Mouse (Mus musculus): ENCODE results near the gene Cldnd2. TPM values are rescaled to one million over a fixed set of nuclear protein-coding genes. Genes with fewer than 3 reads are reported as not detected.
"Not testable (repeated sequence)": the region's sequence is repeated elsewhere in the genome, so short reads cannot be mapped to it uniquely, and the experiment has no call there.

The Cldnd2 gene
- polyA plus RNA-seq (2012), result not detected in 2 replicates

DNA sequence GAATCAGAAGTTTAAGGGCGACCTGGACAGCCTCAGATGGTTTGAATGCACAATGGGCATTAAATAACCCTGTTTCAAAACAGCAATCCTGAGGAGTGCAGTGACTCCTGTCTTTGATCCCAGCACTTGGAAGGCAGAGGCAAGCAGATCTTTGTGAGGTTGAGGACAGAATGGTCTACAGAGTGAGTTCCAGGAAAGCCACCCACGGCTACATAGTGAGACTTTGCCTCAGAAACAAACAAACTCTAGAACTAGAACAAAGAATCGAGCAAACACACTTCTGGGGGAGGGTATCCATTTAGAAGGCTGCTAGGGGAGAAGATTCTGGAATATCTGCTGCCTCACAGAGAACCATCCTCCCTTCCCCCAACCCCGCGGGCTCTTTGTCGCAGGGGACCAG is at the start of gene Cldnd2:
TSS of gene Cldnd2 (plus strand) at position 301 of the 400 bp plus-strand sequence.
- no peak within 1 kb of the TSS for H3K4me3 ChIP-seq (replicated peaks)
- TF ChIP-seq GATA1 (IDR thresholded peaks at IDR 0.05; ENCODE audit: low read length), result no peak
- TF ChIP-seq TAL1 (IDR thresholded peaks at IDR 0.05; ENCODE audit: low read length), result no peak
- H3K9me3 ChIP-seq (ENCODE audit: control insufficient read depth, low read length), result no peaks in the 10 kb centered on the region
- H3K36me3 ChIP-seq (ENCODE audit: control insufficient read depth), result no peaks in the 10 kb centered on the region
- no peaks in the 10 kb centered on the region for H3K27me3 ChIP-seq (ENCODE audit: control insufficient read depth)
- peaks cover 31% of the 10 kb centered on the region for H3K4me1 ChIP-seq (ENCODE audit: control insufficient read depth)

GRCm38 (mm10) chr7:43392349-43393121 is 48.0 kb upstream of the Cldnd2 start:
- no peak for TF ChIP-seq TAL1 (IDR thresholded peaks at IDR 0.05; ENCODE audit: low read length)
- Histone ChIP-seq H3K27me3 (ENCODE audit: control insufficient read depth) (no peaks in the 10 kb centered on the region), H3K4me3 (replicated peaks) (no peak overlapping the region), H3K9me3 (ENCODE audit: control insufficient read depth, low read length) (no peaks in the 10 kb centered on the region), H3K4me1 (ENCODE audit: control insufficient read depth) (no peaks in the 10 kb centered on the region), H3K36me3 (ENCODE audit: control insufficient read depth) (no peaks in the 10 kb centered on the region)

GRCm38 (mm10) chr7:43399501-43399900 is 41.1 kb upstream of the Cldnd2 start:
- H3K4me3 ChIP-seq (replicated peaks), result no peak overlapping the region
- H3K4me1 ChIP-seq (ENCODE audit: control insufficient read depth), result no peaks in the 10 kb centered on the region
- no peaks in the 10 kb centered on the region for H3K9me3 ChIP-seq (ENCODE audit: control insufficient read depth, low read length)
- no peaks in the 10 kb centered on the region for H3K36me3 ChIP-seq (ENCODE audit: control insufficient read depth)
- TF ChIP-seq GATA1 (IDR thresholded peaks at IDR 0.05; ENCODE audit: low read length) (no peak), TAL1 (IDR thresholded peaks at IDR 0.05; ENCODE audit: low read length) (no peak)
- no peaks in the 10 kb centered on the region for H3K27me3 ChIP-seq (ENCODE audit: control insufficient read depth)

- no peaks in the 10 kb centered on the region for H3K9me3 ChIP-seq (ENCODE audit: control insufficient read depth, low read length)
- no peaks in the 10 kb centered on the region for H3K4me1 ChIP-seq (ENCODE audit: control insufficient read depth)
- TF ChIP-seq GATA1 (IDR thresholded peaks at IDR 0.05; ENCODE audit: low read length), result no peak
- TF ChIP-seq TAL1 (IDR thresholded peaks at IDR 0.05; ENCODE audit: low read length), result no peak
- no peaks in the 10 kb centered on the region for H3K27me3 ChIP-seq (ENCODE audit: control insufficient read depth)
- no peak overlapping the region for H3K4me3 ChIP-seq (replicated peaks)
- no peaks in the 10 kb centered on the region for H3K36me3 ChIP-seq (ENCODE audit: control insufficient read depth)
Measured at GRCm38 (mm10) chr7:43402718-43403117, 37.9 kb upstream of the Cldnd2 start.

DNA sequence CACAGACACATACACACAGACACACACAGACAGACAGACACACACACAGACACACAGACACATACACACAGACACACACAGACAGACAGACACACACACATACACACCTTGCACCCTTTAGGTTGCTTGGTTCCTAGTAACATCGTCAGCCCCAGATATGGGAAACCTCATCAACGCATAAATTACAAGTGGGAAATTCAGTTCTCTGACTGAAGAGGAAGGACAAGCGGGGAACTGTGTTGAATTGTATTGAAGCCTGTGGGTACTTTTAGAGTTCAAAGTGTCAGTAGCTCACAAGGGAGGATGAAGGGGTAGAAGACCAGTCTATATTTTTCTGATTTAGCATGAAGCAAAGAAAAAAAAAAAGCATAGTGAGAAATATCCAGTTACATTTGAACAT is 33.0 kb upstream of the Cldnd2 start:
- no peak for TF ChIP-seq TAL1 (IDR thresholded peaks at IDR 0.05; ENCODE audit: low read length)
- no peak for TF ChIP-seq GATA1 (IDR thresholded peaks at IDR 0.05; ENCODE audit: low read length)
- Histone ChIP-seq H3K4me1 (ENCODE audit: control insufficient read depth) (no peaks in the 10 kb centered on the region), H3K36me3 (ENCODE audit: control insufficient read depth) (no peaks in the 10 kb centered on the region), H3K4me3 (replicated peaks) (no peak overlapping the region), H3K9me3 (ENCODE audit: control insufficient read depth, low read length) (no peaks in the 10 kb centered on the region), H3K27me3 (ENCODE audit: control insufficient read depth) (no peaks in the 10 kb centered on the region)

GRCm38 (mm10) chr7:43408131-43408553 is 32.4 kb upstream of the Cldnd2 start, which contains the start of gene Siglecg:
TSS of gene Siglecg (plus strand) at chr7:43408204.
- TF ChIP-seq TAL1 (IDR thresholded peaks at IDR 0.05; ENCODE audit: low read length) (no peak), GATA1 (IDR thresholded peaks at IDR 0.05; ENCODE audit: low read length) (no peak)
- Histone ChIP-seq H3K9me3 (ENCODE audit: control insufficient read depth, low read length) (no peaks in the 10 kb centered on the region), H3K4me1 (ENCODE audit: control insufficient read depth) (no peaks in the 10 kb centered on the region), H3K4me3 (replicated peaks) (no peak within 1 kb of the TSS), H3K36me3 (ENCODE audit: control insufficient read depth) (no peaks in the 10 kb centered on the region), H3K27me3 (ENCODE audit: control insufficient read depth) (no peaks in the 10 kb centered on the region)

- no peaks in the 10 kb centered on the region for H3K36me3 ChIP-seq (ENCODE audit: control insufficient read depth)
- no peaks in the 10 kb centered on the region for H3K27me3 ChIP-seq (ENCODE audit: control insufficient read depth)
- TF ChIP-seq TAL1 (IDR thresholded peaks at IDR 0.05; ENCODE audit: low read length), result no peak
- no peak for TF ChIP-seq GATA1 (IDR thresholded peaks at IDR 0.05; ENCODE audit: low read length)
- H3K4me1 ChIP-seq (ENCODE audit: control insufficient read depth), result no peaks in the 10 kb centered on the region
- no peaks in the 10 kb centered on the region for H3K9me3 ChIP-seq (ENCODE audit: control insufficient read depth, low read length)
- no peak overlapping the region for H3K4me3 ChIP-seq (replicated peaks)
Measured at GRCm38 (mm10) chr7:43409084-43409483, 31.5 kb upstream of the Cldnd2 start.

- H3K9me3 ChIP-seq (ENCODE audit: control insufficient read depth, low read length); H3K4me3 ChIP-seq (replicated peaks); H3K27me3 ChIP-seq (ENCODE audit: control insufficient read depth); H3K36me3 ChIP-seq (ENCODE audit: control insufficient read depth); H3K4me1 ChIP-seq (ENCODE audit: control insufficient read depth): not testable (repeated sequence)
Measured at GRCm38 (mm10) chr7:43411724-43412123, 28.9 kb upstream of the Cldnd2 start.

DNA sequence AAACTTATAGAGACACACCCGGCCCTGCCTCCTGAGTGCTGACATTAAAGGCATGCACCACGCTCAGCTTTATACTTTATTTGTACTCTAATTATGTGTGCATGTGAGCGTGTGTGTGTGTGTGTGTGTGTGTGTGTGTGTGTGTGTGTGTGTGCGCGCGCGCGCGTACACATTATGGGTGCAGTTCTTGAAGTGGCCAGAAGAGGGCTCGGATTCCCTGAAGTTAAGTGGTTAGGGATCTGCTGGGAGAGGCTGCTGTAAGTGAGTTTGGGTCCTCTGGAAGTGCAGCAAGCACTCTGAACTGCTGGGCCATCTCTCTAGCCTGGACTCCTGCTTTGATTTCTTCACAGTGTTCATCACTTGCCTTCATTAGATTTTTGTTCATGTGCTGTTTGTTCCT is 23.3 kb upstream of the Cldnd2 start:
- no peak overlapping the region for H3K4me3 ChIP-seq (replicated peaks)
- H3K9me3 ChIP-seq (ENCODE audit: control insufficient read depth, low read length), result peaks cover 4% of the 10 kb centered on the region
- H3K36me3 ChIP-seq (ENCODE audit: control insufficient read depth), result no peaks in the 10 kb centered on the region
- TF ChIP-seq GATA1 (IDR thresholded peaks at IDR 0.05; ENCODE audit: low read length), result no peak
- TF ChIP-seq TAL1 (IDR thresholded peaks at IDR 0.05; ENCODE audit: low read length), result no peak
- H3K27me3 ChIP-seq (ENCODE audit: control insufficient read depth), result no peaks in the 10 kb centered on the region
- H3K4me1 ChIP-seq (ENCODE audit: control insufficient read depth), result no peaks in the 10 kb centered on the region
